ENCODE assay signal across 22 mouse cellular contexts in genomic region chr12:8809626-8810025, GRCm38 (mm10). TPM values are rescaled to one million over a fixed set of nuclear protein-coding genes. Genes with fewer than 3 reads are reported as not detected.
A peak's percentile ranks its signal among the peaks of the same experiment; 100 is the strongest.
DNase-seq lines count a peak whose midpoint lies in the region; ATAC-seq and TF ChIP-seq lines count a peak whose summit lies in the region.
"Had no signal": no experiment of that assay in that cellular context is flagged by ENCODE, and none has a peak within 500 bp of the region (broad histone marks: within the 10 kb centered on the region; RNA-seq: fewer than 3 reads in every experiment).

No protein-coding gene starts in this region.

- H3K9me3 ChIP-seq in liver, embryonic 16.5 days (replicated peaks; ENCODE audit: control insufficient read depth, low read length), result no peaks in the 10 kb centered on the region
- no peaks in the 10 kb centered on the region for H3K9me3 ChIP-seq in liver, embryonic 11.5 days (ENCODE audit: control insufficient read depth, low read length)
- no peaks in the 10 kb centered on the region for H3K9me3 ChIP-seq in lung, embryonic 16.5 days (ENCODE audit: control insufficient read depth, low read length)
- H3K9me3 ChIP-seq in stomach, postnatal 0 days (ENCODE audit: control insufficient read depth, low read length), result no peaks in the 10 kb centered on the region
- H3K9me3 ChIP-seq: embryonic facial prominence, embryonic 12.5 days; embryonic facial prominence, embryonic 15.5 days; hindbrain, embryonic 12.5 days had no signal

- H3K4me2 ChIP-seq in liver, embryonic 16.5 days (ENCODE audit: low read depth, low read length), result no peak overlapping the region
- H3K4me2 ChIP-seq in liver, embryonic 11.5 days, result no peak overlapping the region
- H3K4me2 ChIP-seq in lung, embryonic 16.5 days (ENCODE audit: low read depth, low read length), result no peak overlapping the region
- no peak overlapping the region for H3K4me2 ChIP-seq in stomach, postnatal 0 days (replicated peaks; ENCODE audit: low read depth)
- H3K4me2 ChIP-seq: embryonic facial prominence, embryonic 12.5 days; embryonic facial prominence, embryonic 15.5 days; heart, embryonic 11.5 days; hindbrain, embryonic 12.5 days had no signal

- peak; percentile 41 for ATAC-seq in liver, embryonic 16.5 days (ENCODE audit: low read depth)
- ATAC-seq in liver, embryonic 11.5 days (replicated peaks; ENCODE audit: low FRiP score), result no peak
- no peak for ATAC-seq in lung, embryonic 16.5 days (ENCODE audit: low read depth)
- ATAC-seq in stomach, postnatal 0 days (ENCODE audit: low FRiP score, low TSS enrichment), result no peak
- ATAC-seq: CD4-positive, CD25-positive, alpha-beta regulatory T cell, adult 4 months; forebrain, embryonic 14.5 days; forebrain, postnatal 0 days had no signal

- 0 out of 2 replicates have a peak overlapping the region, but pooled peaks have one; percentile 30 for H3K27ac ChIP-seq in liver, embryonic 16.5 days (ENCODE audit: low read length)
- no peak overlapping the region for H3K27ac ChIP-seq in liver, embryonic 11.5 days (ENCODE audit: low read depth, low read length)
- H3K27ac ChIP-seq in lung, embryonic 16.5 days (ENCODE audit: low read length), result peak overlapping the region; percentile 80
- peak overlapping the region; percentile 61 for H3K27ac ChIP-seq in stomach, postnatal 0 days (replicated peaks)
- H3K27ac ChIP-seq: embryonic facial prominence, embryonic 12.5 days; embryonic facial prominence, embryonic 15.5 days; gastrocnemius, adult 2 months; hindbrain, embryonic 12.5 days had no signal

- TF ChIP-seq EP300 in stomach, postnatal 0 days (optimal IDR thresholded peaks at IDR 0.05), result no peak

- WGBS in liver, embryonic 16.5 days (ENCODE audit: insufficient replicate concordance), result 59% methylated on average over 6 of the region's 6 CpGs
- 81% methylated on average over 6 of the region's 6 CpGs for WGBS in liver, embryonic 11.5 days
- 69% methylated on average over 6 of the region's 6 CpGs for WGBS in lung, embryonic 16.5 days
- 79% methylated on average over 6 of the region's 6 CpGs for WGBS in stomach, postnatal 0 days

- no peaks in the 10 kb centered on the region for H3K36me3 ChIP-seq in liver, embryonic 16.5 days (ENCODE audit: control insufficient read depth, insufficient read depth)
- H3K36me3 ChIP-seq in liver, embryonic 11.5 days (ENCODE audit: control insufficient read depth, insufficient read depth, low read length), result no peaks in the 10 kb centered on the region
- no peaks in the 10 kb centered on the region for H3K36me3 ChIP-seq in lung, embryonic 16.5 days (ENCODE audit: control insufficient read depth, insufficient read depth, low read length)
- no peaks in the 10 kb centered on the region for H3K36me3 ChIP-seq in stomach, postnatal 0 days (ENCODE audit: control insufficient read depth, insufficient read depth, low read length)
- H3K36me3 ChIP-seq: embryonic facial prominence, embryonic 12.5 days; embryonic facial prominence, embryonic 15.5 days; hindbrain, embryonic 12.5 days had no signal

- no peak for DNase-seq in liver, embryonic 11.5 days (ENCODE audit: low spot score)
- DNase-seq in lung, postnatal 25 days (ENCODE audit: low spot score), result no peak
- DNase-seq in stomach, postnatal 0 days (ENCODE audit: low spot score), result no peak
- DNase-seq in kidney, adult 9 months, result no peak
- DNase-seq: adrenal gland, adult 2 months; adrenal gland, postnatal 14 days; cerebellum, adult 11 months; cerebellum, adult 2 months; cerebellum, adult 9-11 months; cerebellum, postnatal 25 days; forebrain, postnatal 0 days; gastrocnemius, adult 2 months; gastrocnemius, postnatal 14 days; heart, adult 11 months had no signal

- H3K4me1 ChIP-seq in liver, embryonic 16.5 days (ENCODE audit: control insufficient read depth, low read depth, low read length), result peaks cover 3% of the 10 kb centered on the region; the same call in 1 of the 2 replicates
- H3K4me1 ChIP-seq in liver, embryonic 11.5 days (replicated peaks; ENCODE audit: control insufficient read depth, insufficient read depth, low read length), result peaks cover 3% of the 10 kb centered on the region; the same call in 1 of the 2 replicates
- H3K4me1 ChIP-seq in lung, embryonic 16.5 days (replicated peaks; ENCODE audit: control insufficient read depth, insufficient read depth, low read length), result peaks cover 18% of the 10 kb centered on the region
- 0 out of 2 replicates have a peak, but pooled peaks cover 3% of the 10 kb centered on the region for H3K4me1 ChIP-seq in stomach, postnatal 0 days (replicated peaks; ENCODE audit: control insufficient read depth, insufficient read depth)
- H3K4me1 ChIP-seq: hindbrain, embryonic 12.5 days had no signal

- TF ChIP-seq CTCF in stomach, postnatal 0 days (IDR thresholded peaks at IDR 0.05; ENCODE audit: low read depth), result no peak

- H3K9ac ChIP-seq in liver, embryonic 16.5 days (ENCODE audit: low read depth, low read length), result no peak overlapping the region
- H3K9ac ChIP-seq in liver, embryonic 11.5 days (ENCODE audit: low read depth, low read length), result no peak overlapping the region
- H3K9ac ChIP-seq in lung, embryonic 16.5 days (ENCODE audit: low read length), result no peak overlapping the region
- H3K9ac ChIP-seq in stomach, postnatal 0 days (ENCODE audit: low read length), result no peak overlapping the region
- H3K9ac ChIP-seq: embryonic facial prominence, embryonic 12.5 days; embryonic facial prominence, embryonic 15.5 days; forebrain, postnatal 0 days; hindbrain, embryonic 12.5 days had no signal

- no peaks in the 10 kb centered on the region for H3K27me3 ChIP-seq in liver, embryonic 16.5 days (ENCODE audit: control insufficient read depth, insufficient read depth, low read depth, low read length)
- no peaks in the 10 kb centered on the region for H3K27me3 ChIP-seq in liver, embryonic 11.5 days (replicated peaks; ENCODE audit: control insufficient read depth, insufficient read depth, low read length)
- no peaks in the 10 kb centered on the region for H3K27me3 ChIP-seq in lung, embryonic 16.5 days (ENCODE audit: control insufficient read depth, insufficient read depth, low read depth, low read length)
- H3K27me3 ChIP-seq in stomach, postnatal 0 days (ENCODE audit: control insufficient read depth, insufficient read depth, low read length), result no peaks in the 10 kb centered on the region
- H3K27me3 ChIP-seq: embryonic facial prominence, embryonic 12.5 days; embryonic facial prominence, embryonic 15.5 days; hindbrain, embryonic 12.5 days had no signal

- no peak overlapping the region for H3K4me3 ChIP-seq in liver, embryonic 16.5 days (ENCODE audit: low read depth, low read length)
- no peak overlapping the region for H3K4me3 ChIP-seq in liver, embryonic 11.5 days (ENCODE audit: low read depth, low read length)
- H3K4me3 ChIP-seq in lung, embryonic 16.5 days (ENCODE audit: low read length), result no peak overlapping the region
- no peak overlapping the region for H3K4me3 ChIP-seq in stomach, postnatal 0 days (ENCODE audit: low read depth, low read length)
- H3K4me3 ChIP-seq: embryonic facial prominence, embryonic 12.5 days; embryonic facial prominence, embryonic 15.5 days; gastrocnemius, adult 2 months; hindbrain, embryonic 12.5 days had no signal

RNA-seq across cellular contexts. Expression of gene Sdc1, which starts 38.5 kb away (rescaled TPM):
- polyA plus RNA-seq in liver, embryonic 16.5 days (2015; fragmentation: Nextera tagmentation; extraction: Ambion mirVana), result 24.8 and 25.6 TPM in 2 replicates
- polyA plus RNA-seq in liver, embryonic 11.5 days (2014; fragmentation: Nextera tagmentation; extraction: Ambion mirVana), result 50.2 and 51.6 TPM in 2 replicates
- polyA plus RNA-seq in lung, embryonic 16.5 days (2015; fragmentation: Nextera tagmentation; extraction: Ambion mirVana), result 166 and 170 TPM in 2 replicates
- 175 and 194 TPM in 2 replicates for polyA plus RNA-seq in stomach, postnatal 0 days (2015; fragmentation: Nextera tagmentation; extraction: Ambion mirVana)
